Mouse (Mus musculus): ENCODE data around the gene Odf3. TPM values are rescaled to one million over a fixed set of nuclear protein-coding genes. Genes with fewer than 3 reads are reported as not detected.
A peak's percentile ranks its signal among the peaks of the same experiment; 100 is the strongest.

Odf3 gene
- total and polyA plus RNA-seq, 3 experiments: not detected

- H3K27ac ChIP-seq (ENCODE audit: insufficient read depth, low read depth): no peak overlapping the region
Measured at GRCm38 (mm10) chr7:140855181-140855580, 7.6 kb downstream of the Odf3 start.

GRCm38 (mm10) chr7:140855860-140856784 lies 8.5 kb downstream of the Odf3 start, which contains the start of gene Gm45785:
Gm45785 (minus strand) TSS chr7:140856331.
- peak within 1 kb of the TSS; percentile 84 to 98 (median 92) for H3K4me3 ChIP-seq (replicated peaks in 1 of 3; ENCODE audit: low read depth in 2 of 3, low read length in 2 of 3, poor library complexity in 1 of 3)
- in situ Hi-C loops (cut with MboI; ENCODE audit: low pct_ligation_motif_present, low pct_unique_long_range_greater_than_20kb, low sequenced_read_pairs): no loop called here
- no peaks in the 10 kb centered on the region for H3K27me3 ChIP-seq (replicated peaks)
- peak within 1 kb of the TSS; percentile 81 for H3K4me2 ChIP-seq (ENCODE audit: insufficient read depth, low read depth, poor library complexity, severe bottlenecking)
- H3K27ac ChIP-seq (ENCODE audit: insufficient read depth, low read depth): peak within 1 kb of the TSS; percentile 78
- H3K9ac ChIP-seq (ENCODE audit: insufficient read depth, low read depth): peak within 1 kb of the TSS; percentile 97
- peaks cover 35% of the 10 kb centered on the region for H3K79me2 ChIP-seq (replicated peaks; ENCODE audit: control insufficient read depth, extremely low read depth, insufficient read depth, poor library complexity, severe bottlenecking)
- DNase-seq (ENCODE audit: extremely low read depth): peak; percentile 97
- H3K36me3 ChIP-seq (replicated peaks in 1 of 2; ENCODE audit: control insufficient read depth in 1 of 2, insufficient read depth in 1 of 2, low read length in 1 of 2): peaks cover 54 to 69% of the 10 kb centered on the region in 2 experiments
- no peaks in the 10 kb centered on the region for H3K9me3 ChIP-seq (replicated peaks; ENCODE audit: low read length)
- dilution Hi-C loops (cut with MboI; ENCODE audit: extremely low pct_ligation_motif_present, extremely low pct_unique_long_range_greater_than_20kb, low sequenced_read_pairs): no loop called here
- peaks cover 22 to 35% of the 10 kb centered on the region in 2 experiments for H3K4me1 ChIP-seq (ENCODE audit: control insufficient read depth in 1 of 2, insufficient read depth in 2 of 2)
- TF ChIP-seq IRF4 (IDR thresholded peaks at IDR 0.05; ENCODE audit: low read depth, low read length) (peak; percentile 41; the same call in 1 of the 2 replicates), CTCF (conservative IDR thresholded peaks at IDR 0.05 in 1 of 2, IDR thresholded peaks at IDR 0.05 in 1 of 2; ENCODE audit: low read depth in 2 of 2, low read length in 2 of 2) (no peak), POLR2AphosphoS2 (IDR thresholded peaks at IDR 0.05; ENCODE audit: low read depth, low read length) (peak; percentile 81; the same call in 1 of the 2 replicates), PAX5 (IDR thresholded peaks at IDR 0.05; ENCODE audit: low read length) (no peak), SMC3 (IDR thresholded peaks at IDR 0.05; ENCODE audit: low read depth, low read length) (no peak), POLR2A (IDR thresholded peaks at IDR 0.05; ENCODE audit: low read depth, low read length) (peak; percentile 85), E2F4 (IDR thresholded peaks at IDR 0.05; ENCODE audit: insufficient replicate concordance, low read depth, low read length) (no peak), TBP (conservative IDR thresholded peaks at IDR 0.05; ENCODE audit: low read depth, low read length) (0 out of 2 replicates have a peak, but pooled peaks have one; percentile 51), SIN3A (IDR thresholded peaks at IDR 0.05; ENCODE audit: low read length) (peak; percentile 99), ZKSCAN1 (IDR thresholded peaks at IDR 0.05; ENCODE audit: borderline replicate concordance, low read depth, low read length) (no peak), CHD2 (IDR thresholded peaks at IDR 0.05; ENCODE audit: low read length) (peak; percentile 72), MAZ (IDR thresholded peaks at IDR 0.05; ENCODE audit: low read depth, low read length) (peak; percentile 60; the same call in 1 of the 2 replicates), UBTF (IDR thresholded peaks at IDR 0.05; ENCODE audit: low read depth, low read length) (peak; percentile 49; the same call in 1 of the 2 replicates), ELF1 (IDR thresholded peaks at IDR 0.05; ENCODE audit: low read depth, low read length) (peak; percentile 99), RCOR1 (conservative IDR thresholded peaks at IDR 0.05; ENCODE audit: low read depth, low read length) (0 out of 2 replicates have a peak, but pooled peaks have one; percentile 14), MEF2A (IDR thresholded peaks at IDR 0.05; ENCODE audit: borderline replicate concordance, low read depth, low read length) (peak; percentile 38; the same call in 1 of the 2 replicates), NRF1 (IDR thresholded peaks at IDR 0.05; ENCODE audit: low read depth, low read length) (peak; percentile 57), NELFE (IDR thresholded peaks at IDR 0.05; ENCODE audit: low read depth, low read length) (peak; percentile 76), MYC (IDR thresholded peaks at IDR 0.05; ENCODE audit: low read depth, low read length) (peak; percentile 24; the same call in 1 of the 2 replicates), KAT2A (IDR thresholded peaks at IDR 0.05; ENCODE audit: insufficient replicate concordance, low read length) (peak; percentile 87; the same call in 1 of the 2 replicates), ETS1 (conservative IDR thresholded peaks at IDR 0.05; ENCODE audit: low read depth, low read length) (peak; percentile 39; the same call in 1 of the 2 replicates), TCF12 (IDR thresholded peaks at IDR 0.05; ENCODE audit: low read depth, low read length) (peak; percentile 86), ZC3H11A (IDR thresholded peaks at IDR 0.05; ENCODE audit: low read depth, low read length) (no peak)

More at GRCm38 (mm10) chr7:140855181-140855580, 7.6 kb downstream of the Odf3 start:
- Histone ChIP-seq H3K9ac (ENCODE audit: insufficient read depth, low read depth) (peak overlapping the region; percentile 83), H3K4me2 (ENCODE audit: insufficient read depth, low read depth, poor library complexity, severe bottlenecking) (peak overlapping the region; percentile 81), H3K79me2 (replicated peaks; ENCODE audit: control insufficient read depth, extremely low read depth, insufficient read depth, poor library complexity, severe bottlenecking) (peaks cover 33% of the 10 kb centered on the region), H3K4me1 (ENCODE audit: control insufficient read depth in 1 of 2, insufficient read depth in 2 of 2) (peaks cover 21 to 33% of the 10 kb centered on the region in 2 experiments), H3K27me3 (replicated peaks) (no peaks in the 10 kb centered on the region), H3K36me3 (replicated peaks in 1 of 2; ENCODE audit: control insufficient read depth in 1 of 2, insufficient read depth in 1 of 2, low read length in 1 of 2) (peaks cover 47 to 66% of the 10 kb centered on the region in 2 experiments), H3K4me3 (replicated peaks in 1 of 3; ENCODE audit: low read depth in 2 of 3, low read length in 2 of 3, poor library complexity in 1 of 3) (peak overlapping the region; percentile 84 to 98 (median 86)), H3K9me3 (replicated peaks; ENCODE audit: low read length) (no peaks in the 10 kb centered on the region)
- in situ Hi-C loops (cut with MboI; ENCODE audit: low pct_ligation_motif_present, low pct_unique_long_range_greater_than_20kb, low sequenced_read_pairs): no loop called here
- DNase-seq (ENCODE audit: extremely low read depth): no peak
- no peak for TF ChIP-seq CTCF (conservative IDR thresholded peaks at IDR 0.05 in 1 of 2, IDR thresholded peaks at IDR 0.05 in 1 of 2; ENCODE audit: low read depth in 2 of 2, low read length in 2 of 2)
- TF ChIP-seq MYC (IDR thresholded peaks at IDR 0.05; ENCODE audit: low read depth, low read length): no peak
- no peak for TF ChIP-seq RAD21 (IDR thresholded peaks at IDR 0.05; ENCODE audit: low read depth, low read length)
- no peak for TF ChIP-seq MEF2A (IDR thresholded peaks at IDR 0.05; ENCODE audit: borderline replicate concordance, low read depth, low read length)
- TF ChIP-seq HCFC1 (IDR thresholded peaks at IDR 0.05; ENCODE audit: low read depth, low read length): no peak
- no peak for TF ChIP-seq SIN3A (IDR thresholded peaks at IDR 0.05; ENCODE audit: low read length)
- TF ChIP-seq POLR2A (IDR thresholded peaks at IDR 0.05; ENCODE audit: low read depth, low read length): no peak
- no peak for TF ChIP-seq PAX5 (IDR thresholded peaks at IDR 0.05; ENCODE audit: low read length)
- no peak for TF ChIP-seq ELF1 (IDR thresholded peaks at IDR 0.05; ENCODE audit: low read depth, low read length)
- no peak for TF ChIP-seq NELFE (IDR thresholded peaks at IDR 0.05; ENCODE audit: low read depth, low read length)
- no peak for TF ChIP-seq RCOR1 (conservative IDR thresholded peaks at IDR 0.05; ENCODE audit: low read depth, low read length)
- no peak for TF ChIP-seq MAFK (IDR thresholded peaks at IDR 0.05; ENCODE audit: insufficient replicate concordance, low read length)
- no peak for TF ChIP-seq JUN (IDR thresholded peaks at IDR 0.05; ENCODE audit: insufficient read depth, low read depth, low read length)
- TF ChIP-seq JUND (conservative IDR thresholded peaks at IDR 0.05; ENCODE audit: low read depth, low read length): no peak
- TF ChIP-seq USF1 (IDR thresholded peaks at IDR 0.05; ENCODE audit: low read depth, low read length): no peak
- TF ChIP-seq TBP (conservative IDR thresholded peaks at IDR 0.05; ENCODE audit: low read depth, low read length): no peak
- TF ChIP-seq IRF4 (IDR thresholded peaks at IDR 0.05; ENCODE audit: low read depth, low read length): no peak
- no peak for TF ChIP-seq UBTF (IDR thresholded peaks at IDR 0.05; ENCODE audit: low read depth, low read length)
- dilution Hi-C loops (cut with MboI; ENCODE audit: extremely low pct_ligation_motif_present, extremely low pct_unique_long_range_greater_than_20kb, low sequenced_read_pairs): no loop called here
